Mouse (Mus musculus) G1E (cell line): ENCODE results near the gene Helz.

ENCODE experiments used
- CTCF ChIP-seq: IDR thresholded peaks from 2 replicates; pipeline ENCODE4 v1.5.1; 2012; ENCODE audit warnings: low read depth, low read length, inconsistent platforms, mixed read lengths
- GATA1 ChIP-seq: IDR thresholded peaks from 2 replicates; pipeline ENCODE4 v1.6.1; 2012; ENCODE audit warnings: borderline replicate concordance, low read length, inconsistent platforms, mixed read lengths
- TAL1 ChIP-seq: conservative IDR thresholded peaks from 2 replicates; pipeline ENCODE4 v1.6.1; 2012; ENCODE audit warnings: low read depth, low read length, inconsistent platforms, mixed read lengths

GRCm38 (mm10) chr11:107686290-107686689 is 138.6 kb downstream of the Helz start:
- no peak for TF ChIP-seq TAL1
- no peak for TF ChIP-seq CTCF
- no peak for TF ChIP-seq GATA1
